Mouse (Mus musculus): ENCODE results near the gene Ap4e1.

GRCm38 (mm10) chr2:127061471-127061870 lies 53.0 kb downstream of the Ap4e1 start:
- no peak for TF ChIP-seq CTCF (IDR thresholded peaks at IDR 0.05; ENCODE audit: control insufficient read depth, insufficient read depth, low read length)
- TF ChIP-seq POLR2A (IDR thresholded peaks at IDR 0.05; ENCODE audit: borderline replicate concordance, control insufficient read depth, low read depth, low read length), result no peak

Measured in bone marrow, adult 2 months (tissue).